Mouse (Mus musculus) heart, adult 11 months (tissue): ENCODE measurements around the gene Cflar.

ENCODE experiments used
- DNase-seq: peaks from one replicate; pipeline ENCODE4 v3.0.0; 2022

Gene Cflar

GRCm38 (mm10) chr1:58713081-58713892 is 2.0 kb downstream of the Cflar start:
- DNase-seq, result peak; percentile 98

- peak; percentile 98 for DNase-seq
These were observed 2.6 kb downstream of the Cflar start for GRCm38 (mm10) chr1:58713893-58714231.

- no peak for DNase-seq
These were observed 3.1 kb downstream of the Cflar start for GRCm38 (mm10) chr1:58714361-58714760.

GRCm38 (mm10) chr1:58715536-58715935 is 4.2 kb downstream of the Cflar start:
- DNase-seq, result no peak

GRCm38 (mm10) chr1:58716162-58716882 is 5.0 kb downstream of the Cflar start:
- no peak for DNase-seq

GRCm38 (mm10) chr1:58716883-58717220 is 5.5 kb downstream of the Cflar start:
- DNase-seq, result no peak

GRCm38 (mm10) chr1:58717589-58718270 is 6.4 kb downstream of the Cflar start:
- DNase-seq, result no peak

GRCm38 (mm10) chr1:58719356-58719945 is 8.1 kb downstream of the Cflar start:
- no peak for DNase-seq

- DNase-seq, result peak; percentile 93
These were observed 8.8 kb downstream of the Cflar start for GRCm38 (mm10) chr1:58720090-58720489.

- no peak for DNase-seq
These were observed 9.7 kb downstream of the Cflar start for GRCm38 (mm10) chr1:58720988-58721387.

- DNase-seq, result peak; percentile 90
These were observed 11.0 kb downstream of the Cflar start for GRCm38 (mm10) chr1:58722115-58722938.

GRCm38 (mm10) chr1:58723062-58723808 is 11.9 kb downstream of the Cflar start:
- DNase-seq, result peak; percentile 88

GRCm38 (mm10) chr1:58723809-58724405 is 12.6 kb downstream of the Cflar start:
- DNase-seq, result peak; percentile 94

GRCm38 (mm10) chr1:58724533-58724932 is 13.2 kb downstream of the Cflar start:
- DNase-seq, result no peak

GRCm38 (mm10) chr1:58725095-58725494 is 13.8 kb downstream of the Cflar start:
- no peak for DNase-seq

- peak; percentile 94 for DNase-seq
These were observed 14.5 kb downstream of the Cflar start for GRCm38 (mm10) chr1:58725767-58726166.

- DNase-seq, result peak; percentile 97
These were observed 15.9 kb downstream of the Cflar start for GRCm38 (mm10) chr1:58727019-58727746.

GRCm38 (mm10) chr1:58727747-58728589 is 16.7 kb downstream of the Cflar start:
- DNase-seq, result peak; percentile 90

- peak; percentile 82 for DNase-seq
These were observed 17.2 kb downstream of the Cflar start for GRCm38 (mm10) chr1:58728590-58728868.

GRCm38 (mm10) chr1:58733636-58734035 is 22.3 kb downstream of the Cflar start:
- DNase-seq, result peak; percentile 48
